In genomic region chr10:121056823-121057222, GRCm38 (mm10) we compare ENCODE assay signal across 28 mouse cellular contexts. TPM values are rescaled to one million over a fixed set of nuclear protein-coding genes. Genes with fewer than 3 reads are reported as not detected.
A peak's percentile ranks its signal among the peaks of the same experiment; 100 is the strongest.
DNase-seq lines count a peak whose midpoint lies in the region; ATAC-seq and TF ChIP-seq lines count a peak whose summit lies in the region.
"Had no signal": no experiment of that assay in that cellular context is flagged by ENCODE, and none has a peak within 500 bp of the region (broad histone marks: within the 10 kb centered on the region; RNA-seq: fewer than 3 reads in every experiment).

No protein-coding gene starts in this region.

- H3K4me3 ChIP-seq in hindbrain, postnatal 0 days (ENCODE audit: low read length), result no peak overlapping the region
- H3K4me3 ChIP-seq in hindbrain, embryonic 16.5 days (ENCODE audit: low read length), result no peak overlapping the region
- no peak overlapping the region for H3K4me3 ChIP-seq in lung, embryonic 14.5 days (ENCODE audit: low read depth, low read length)
- no peak overlapping the region for H3K4me3 ChIP-seq in ES-Bruce4 (ENCODE audit: low read depth, low read length)
- no peak overlapping the region for H3K4me3 ChIP-seq in stomach, postnatal 0 days (ENCODE audit: low read depth, low read length)
- H3K4me3 ChIP-seq: hindbrain, embryonic 12.5 days; layer of hippocampus, adult 2 months; liver, embryonic 15.5 days; midbrain, embryonic 15.5 days; myocyte; neural tube, embryonic 13.5 days had no signal

- no peaks in the 10 kb centered on the region for H3K36me3 ChIP-seq in hindbrain, postnatal 0 days (ENCODE audit: insufficient read depth, low read length)
- no peaks in the 10 kb centered on the region for H3K36me3 ChIP-seq in hindbrain, embryonic 16.5 days (ENCODE audit: control insufficient read depth, insufficient read depth, low read length)
- no peaks in the 10 kb centered on the region for H3K36me3 ChIP-seq in lung, embryonic 14.5 days (ENCODE audit: insufficient read depth)
- no peaks in the 10 kb centered on the region for H3K36me3 ChIP-seq in ES-Bruce4 (ENCODE audit: control insufficient read depth, insufficient read depth, low read length, poor library complexity, severe bottlenecking)
- no peaks in the 10 kb centered on the region for H3K36me3 ChIP-seq in stomach, postnatal 0 days (ENCODE audit: control insufficient read depth, insufficient read depth, low read length)
- H3K36me3 ChIP-seq: hindbrain, embryonic 12.5 days; liver, embryonic 15.5 days; midbrain, embryonic 15.5 days; neural tube, embryonic 13.5 days had no signal

- no peaks in the 10 kb centered on the region for H3K27me3 ChIP-seq in hindbrain, postnatal 0 days (ENCODE audit: insufficient read depth, low read length)
- no peaks in the 10 kb centered on the region for H3K27me3 ChIP-seq in hindbrain, embryonic 16.5 days (replicated peaks; ENCODE audit: control insufficient read depth, insufficient read depth, low read length)
- no peaks in the 10 kb centered on the region for H3K27me3 ChIP-seq in lung, embryonic 14.5 days (ENCODE audit: insufficient read depth, low read length)
- H3K27me3 ChIP-seq in ES-Bruce4 (ENCODE audit: control insufficient read depth, insufficient read depth, low read length, poor library complexity, severe bottlenecking), result no peaks in the 10 kb centered on the region
- no peaks in the 10 kb centered on the region; the same call in 1 of the 2 replicates for H3K27me3 ChIP-seq in stomach, postnatal 0 days (ENCODE audit: control insufficient read depth, insufficient read depth, low read length)
- H3K27me3 ChIP-seq: hindbrain, embryonic 12.5 days; liver, embryonic 15.5 days; midbrain, embryonic 15.5 days had no signal

- H3K27ac ChIP-seq in hindbrain, postnatal 0 days, result no peak overlapping the region
- no peak overlapping the region for H3K27ac ChIP-seq in hindbrain, embryonic 16.5 days (ENCODE audit: low read depth, low read length)
- H3K27ac ChIP-seq in lung, embryonic 14.5 days (ENCODE audit: low read depth), result no peak overlapping the region
- no peak overlapping the region for H3K27ac ChIP-seq in ES-Bruce4 (ENCODE audit: insufficient read depth, low read length)
- H3K27ac ChIP-seq in stomach, postnatal 0 days (replicated peaks), result no peak overlapping the region
- H3K27ac ChIP-seq: hindbrain, embryonic 12.5 days; layer of hippocampus, adult 2 months; liver, embryonic 15.5 days; midbrain, embryonic 15.5 days had no signal

- WGBS in hindbrain, postnatal 0 days, result 81% methylated on average over 6 of the region's 6 CpGs
- 84% methylated on average over 6 of the region's 6 CpGs for WGBS in hindbrain, embryonic 16.5 days
- WGBS in lung, embryonic 14.5 days, result 55% methylated on average over 6 of the region's 6 CpGs
- 68% methylated on average over 6 of the region's 6 CpGs for WGBS in stomach, postnatal 0 days

- TF ChIP-seq CTCF in hindbrain, postnatal 0 days (IDR thresholded peaks at IDR 0.05; ENCODE audit: low read depth), result peak; percentile 30; the same call in 1 of the 2 replicates
- peak; percentile 42 for TF ChIP-seq CTCF in lung, embryonic 14.5 days (IDR thresholded peaks at IDR 0.05; ENCODE audit: low read depth)
- peak; percentile 3 for TF ChIP-seq CTCF in ES-Bruce4 (IDR thresholded peaks at IDR 0.05; ENCODE audit: low read depth, low read length)
- peak; percentile 45 for TF ChIP-seq CTCF in stomach, postnatal 0 days (IDR thresholded peaks at IDR 0.05; ENCODE audit: low read depth)

- no peak overlapping the region for H3K4me2 ChIP-seq in hindbrain, postnatal 0 days (ENCODE audit: low read depth, low read length)
- H3K4me2 ChIP-seq in hindbrain, embryonic 16.5 days (ENCODE audit: low read length), result no peak overlapping the region
- H3K4me2 ChIP-seq in lung, embryonic 14.5 days, result no peak overlapping the region
- H3K4me2 ChIP-seq in stomach, postnatal 0 days (replicated peaks; ENCODE audit: low read depth), result no peak overlapping the region
- H3K4me2 ChIP-seq: hindbrain, embryonic 12.5 days; liver, embryonic 15.5 days; neural tube, embryonic 13.5 days had no signal

- no peak overlapping the region for H3K9ac ChIP-seq in hindbrain, postnatal 0 days (replicated peaks; ENCODE audit: low read length)
- H3K9ac ChIP-seq in hindbrain, embryonic 16.5 days (ENCODE audit: low read depth, low read length), result no peak overlapping the region
- H3K9ac ChIP-seq in lung, embryonic 14.5 days, result no peak overlapping the region
- H3K9ac ChIP-seq in ES-Bruce4 (ENCODE audit: low read depth, poor library complexity, severe bottlenecking), result no peak overlapping the region
- no peak overlapping the region for H3K9ac ChIP-seq in stomach, postnatal 0 days (ENCODE audit: low read length)
- H3K9ac ChIP-seq: hindbrain, embryonic 12.5 days; liver, embryonic 15.5 days; midbrain, embryonic 15.5 days; neural tube, embryonic 13.5 days had no signal

- peaks cover 4% of the 10 kb centered on the region; the same call in 1 of the 2 replicates for H3K4me1 ChIP-seq in hindbrain, postnatal 0 days (ENCODE audit: insufficient read depth, low read length)
- peaks cover 13% of the 10 kb centered on the region for H3K4me1 ChIP-seq in hindbrain, embryonic 16.5 days (ENCODE audit: control insufficient read depth, insufficient read depth, low read depth, low read length)
- peaks cover 18% of the 10 kb centered on the region for H3K4me1 ChIP-seq in lung, embryonic 14.5 days (ENCODE audit: insufficient read depth)
- no peaks in the 10 kb centered on the region for H3K4me1 ChIP-seq in ES-Bruce4 (ENCODE audit: control insufficient read depth, insufficient read depth, low read length)
- H3K4me1 ChIP-seq in stomach, postnatal 0 days (replicated peaks; ENCODE audit: control insufficient read depth, insufficient read depth), result no peaks in the 10 kb centered on the region
- H3K4me1 ChIP-seq: liver, embryonic 15.5 days had no signal

- DNase-seq in hindbrain, postnatal 0 days (ENCODE audit: low spot score), result no peak
- peak; percentile 26 for DNase-seq in lung, embryonic 14.5 days
- DNase-seq in lung, postnatal 25 days (ENCODE audit: low spot score), result no peak
- peak; percentile 31 for DNase-seq in stomach, postnatal 0 days (ENCODE audit: low spot score)
- DNase-seq: adrenal gland, postnatal 14 days; cerebellum, adult 8-10 months; cerebellum, postnatal 36 days; gastrocnemius, postnatal 25 days; heart, postnatal 10 days; kidney, adult 9 months; kidney, postnatal 25 days; layer of hippocampus, postnatal 36 days; lung, postnatal 4 days; right cerebral cortex, adult 18-20 months; right cerebral cortex, postnatal 4 days; thymus, postnatal 25 days had no signal

- no peak for TF ChIP-seq EP300 in ES-Bruce4 (IDR thresholded peaks at IDR 0.05; ENCODE audit: insufficient read depth, low read depth, low read length)
- TF ChIP-seq EP300 in stomach, postnatal 0 days (optimal IDR thresholded peaks at IDR 0.05), result no peak

- TF ChIP-seq POLR2A in ES-Bruce4 (IDR thresholded peaks at IDR 0.05; ENCODE audit: insufficient read depth, low read length), result no peak

- ATAC-seq in hindbrain, postnatal 0 days, result no peak
- no peak for ATAC-seq in hindbrain, embryonic 16.5 days
- ATAC-seq in lung, embryonic 14.5 days (ENCODE audit: insufficient read depth), result no peak
- ATAC-seq in stomach, postnatal 0 days (ENCODE audit: low FRiP score, low TSS enrichment), result no peak
- ATAC-seq in erythroblast, adult 5-6 weeks (replicated peaks; ENCODE audit: low FRiP score, poor library complexity, severe bottlenecking), result no peak
- ATAC-seq: forebrain, embryonic 16.5 days; inflammation-experienced regulatory T-cells, adult 6 months; midbrain, embryonic 15.5 days had no signal

- no peaks in the 10 kb centered on the region for H3K9me3 ChIP-seq in hindbrain, postnatal 0 days (ENCODE audit: low read length)
- H3K9me3 ChIP-seq in hindbrain, embryonic 16.5 days (ENCODE audit: control insufficient read depth, low read length), result no peaks in the 10 kb centered on the region
- H3K9me3 ChIP-seq in lung, embryonic 14.5 days (ENCODE audit: low read depth, low read length), result no peaks in the 10 kb centered on the region
- H3K9me3 ChIP-seq in ES-Bruce4 (replicated peaks; ENCODE audit: control insufficient read depth, insufficient read depth, low read length, poor library complexity, severe bottlenecking), result no peaks in the 10 kb centered on the region
- no peaks in the 10 kb centered on the region for H3K9me3 ChIP-seq in stomach, postnatal 0 days (ENCODE audit: control insufficient read depth, low read length)
- H3K9me3 ChIP-seq: hindbrain, embryonic 12.5 days; liver, embryonic 15.5 days; midbrain, embryonic 15.5 days; neural tube, embryonic 13.5 days had no signal

RNA-seq across cellular contexts. Expression of gene Wif1, which starts 23.1 kb away (rescaled TPM):
- 5.4 and 6.4 TPM in 2 replicates for total RNA-seq in hindbrain, postnatal 0 days (2014; rRNA removed)
- 9.4 and 11.7 TPM in 2 replicates for polyA plus RNA-seq in hindbrain, postnatal 0 days (2015; fragmentation: Nextera tagmentation; extraction: Ambion mirVana)
- polyA plus RNA-seq in hindbrain, embryonic 16.5 days (2015; fragmentation: Nextera tagmentation; extraction: Ambion mirVana), result 8.3 TPM in 2 replicates
- polyA plus RNA-seq in lung, embryonic 14.5 days (2014; fragmentation: Nextera tagmentation; extraction: Ambion mirVana), result 7.5 and 8.9 TPM in 2 replicates
- polyA plus RNA-seq in ES-Bruce4 (2011; ENCODE audit: insufficient read depth, insufficient read length, low read depth, missing spikeins), result not detected in 2 replicates
- polyA plus RNA-seq in stomach, postnatal 0 days (2015; fragmentation: Nextera tagmentation; extraction: Ambion mirVana), result 0.79 and 0.94 TPM in 2 replicates
- total RNA-seq in erythroblast, adult 5-6 weeks (2015; ENCODE audit: low replicate concordance), result not detected in 2 replicates
- total RNA-seq in erythroblast, adult 5-6 weeks (2017; ENCODE audit: low replicate concordance), result not detected in 2 replicates
- total RNA-seq: megakaryocyte-erythroid progenitor cell, adult 5-6 weeks had no signal
- polyA plus RNA-seq: inflammation-experienced regulatory T-cells, adult 6 months had no signal

Comparison
In these comparisons a context has a peak if more than half of its experiments do, and no peak if none do; other contexts are left out.
1. DNase-seq: peak in lung, embryonic 14.5 days (single experiment) and stomach, postnatal 0 days (single experiment); none in hindbrain, postnatal 0 days (single experiment) and lung, postnatal 25 days (single experiment).
2. Peak in every context shown above with its lines, with median percentiles within 50 percentile points of each other: CTCF ChIP-seq.